Mouse (Mus musculus) ES-E14 (cell line): ENCODE measurements around the gene Nos3. TPM values are rescaled to one million over a fixed set of nuclear protein-coding genes. Genes with fewer than 3 reads are reported as not detected.

Source experiments
- DNase-seq: peaks from one replicate; pipeline ENCODE4 v3.0.0-alpha.2; 2013; ENCODE audit warnings: low read depth, low spot score
- H3K27ac ChIP-seq: 2 replicates; pipeline ENCODE4 v1.5.1; 2012; ENCODE audit warnings: low read depth, mild to moderate bottlenecking, low read length, moderate library complexity, mixed read lengths; ENCODE audit not compliant: poor library complexity, insufficient read depth, severe bottlenecking
- H3K36me3 ChIP-seq: 2 replicates; pipeline ENCODE4 v1.6.1; 2012; ENCODE audit warnings: mild to moderate bottlenecking, low read length, moderate library complexity, mixed read lengths; ENCODE audit not compliant: control insufficient read depth, poor library complexity, insufficient read depth, severe bottlenecking
- H3K4me1 ChIP-seq, 2 experiments: fragments of 150-350 bp in 1 of 2; sonication (generic) in 1 of 2; 2 replicates each; pipeline ENCODE4 v1.6.1; 2012; ENCODE audit warnings: low read length in 2 of 2, mild to moderate bottlenecking in 1 of 2, mixed read lengths in 1 of 2; ENCODE audit not compliant: control insufficient read depth in 2 of 2, insufficient read depth in 2 of 2, poor library complexity in 1 of 2
- H3K4me3 ChIP-seq, 2 experiments: fragments of 150-350 bp in 1 of 2; sonication (generic) in 1 of 2; 2 replicates each; pipeline ENCODE4 v1.5.1; 2012; ENCODE audit warnings: low read length in 2 of 2, low read depth in 1 of 2, mild to moderate bottlenecking in 1 of 2, mixed read lengths in 1 of 2; ENCODE audit not compliant: insufficient read depth in 1 of 2, poor library complexity in 1 of 2, severe bottlenecking in 1 of 2
- H3K9ac ChIP-seq: 2 replicates; pipeline ENCODE4 v1.6.1; 2012; ENCODE audit warnings: low read depth, mild to moderate bottlenecking, low read length, mixed read lengths; ENCODE audit not compliant: poor library complexity, insufficient read depth, severe bottlenecking
- H3K9me3 ChIP-seq: fragments of 150-350 bp; sonication (generic); 2 replicates; pipeline ENCODE4 v1.6.1; 2012; ENCODE audit warnings: low read depth, mild to moderate bottlenecking, low read length; ENCODE audit not compliant: control insufficient read depth, insufficient read depth
- CHD2 ChIP-seq: IDR thresholded peaks from 2 replicates; pipeline ENCODE4 v1.6.1; 2014; ENCODE audit warnings: mild to moderate bottlenecking, low read depth, low read length, inconsistent platforms
- HCFC1 ChIP-seq: IDR thresholded peaks from 2 replicates; pipeline ENCODE4 v1.6.1; 2012; ENCODE audit warnings: low read length, inconsistent platforms, borderline replicate concordance; ENCODE audit not compliant: insufficient read depth
- MAFK ChIP-seq: IDR thresholded peaks from 2 replicates; pipeline ENCODE4 v1.6.1; 2014; ENCODE audit warnings: mild to moderate bottlenecking, low read depth, low read length, inconsistent platforms; ENCODE audit not compliant: insufficient read depth
- ZC3H11A ChIP-seq: IDR thresholded peaks from 2 replicates; pipeline ENCODE4 v1.6.1; 2012; ENCODE audit warnings: low read depth, mild to moderate bottlenecking, inconsistent platforms, low read length, borderline replicate concordance
- ZNF384 ChIP-seq: IDR thresholded peaks from 2 replicates; pipeline ENCODE4 v1.6.1; 2012; ENCODE audit warnings: low read depth, low read length, inconsistent platforms
- in situ Hi-C, 2 experiments: fragments of 600-800 bp; cut with MboI; formaldehyde crosslinking; loops; one replicate each; pipeline ENCODE4 v1.15.1; 2025; ENCODE audit warnings: low sequenced_read_pairs in 2 of 2, inconsistent platforms in 1 of 2; ENCODE audit not compliant: unreplicated experiment in 2 of 2
- total RNA-seq: library from RNA; depleted of rRNA; stranded (reverse); fragments of 300-350 nt; gene quantifications from 2 replicates; pipeline ENCODE4 v1.2.3, GENCODE M21; 2012

Nos3 gene
- total RNA-seq, 1 experiment, result 2.2 TPM

GRCm38 (mm10) chr5:24381988-24382387, 17.4 kb downstream of the Nos3 start:
- Histone ChIP-seq H3K9ac (no peak overlapping the region), H3K4me1 (peaks cover 2 to 16% of the 10 kb centered on the region in 2 experiments; a peak in 1 of 4 replicates), H3K4me3 (no peak overlapping the region), H3K9me3 (no peaks in the 10 kb centered on the region), H3K27ac (no peak overlapping the region), H3K36me3 (no peaks in the 10 kb centered on the region)
- in situ Hi-C loops, result no loop called here
- no peak for DNase-seq
- no peak for TF ChIP-seq HCFC1
- TF ChIP-seq ZC3H11A, result no peak
- no peak for TF ChIP-seq MAFK
- TF ChIP-seq ZNF384, result no peak
- TF ChIP-seq CHD2, result no peak

- in situ Hi-C loops, result no loop called here
- TF ChIP-seq ZNF384 (no peak), MAFK (no peak), HCFC1 (peak; percentile 69; the same call in 1 of the 2 replicates), CHD2 (no peak), ZC3H11A (no peak)
- peak overlapping the region; percentile 67 for H3K9ac ChIP-seq
- DNase-seq, result peak; percentile 95
- no peaks in the 10 kb centered on the region for H3K9me3 ChIP-seq
- H3K27ac ChIP-seq, result peak overlapping the region; percentile 51; the same call in 1 of the 2 replicates
- peak overlapping the region; percentile 45 to 52 for H3K4me3 ChIP-seq
- peaks cover 2 to 13% of the 10 kb centered on the region in 2 experiments; a peak in 1 of 4 replicates for H3K4me1 ChIP-seq
- no peaks in the 10 kb centered on the region for H3K36me3 ChIP-seq
These were observed 18.6 kb downstream of the Nos3 start for GRCm38 (mm10) chr5:24383026-24383859.

DNA sequence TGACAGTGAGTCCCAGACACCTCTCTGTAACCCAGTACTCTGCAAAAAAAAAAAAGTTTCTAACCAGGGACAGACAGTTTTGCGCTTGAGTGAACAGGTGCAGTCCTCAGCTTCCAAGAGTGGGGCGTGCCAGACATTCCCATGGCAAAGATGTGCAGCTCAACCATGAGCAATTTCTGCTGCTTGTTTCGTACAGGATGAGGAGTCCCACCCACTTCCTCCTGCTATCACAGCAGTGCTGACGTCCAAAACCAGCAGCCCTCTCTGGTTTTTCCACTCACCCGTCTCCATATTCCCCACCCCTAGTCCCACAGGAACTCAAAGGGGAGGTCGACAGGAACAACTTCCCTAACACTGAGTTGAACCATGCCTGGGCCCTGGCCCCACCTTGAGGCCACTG, 19.8 kb downstream of the Nos3 start:
- Histone ChIP-seq H3K4me3 (no peak overlapping the region; a peak in 1 of 4 replicates), H3K36me3 (no peaks in the 10 kb centered on the region), H3K27ac (no peak overlapping the region), H3K9me3 (no peaks in the 10 kb centered on the region), H3K9ac (no peak overlapping the region), H3K4me1 (peaks cover 2 to 14% of the 10 kb centered on the region in 2 experiments; a peak in 1 of 4 replicates)
- no peak for DNase-seq
- no peak for TF ChIP-seq ZNF384
- no peak for TF ChIP-seq HCFC1
- no peak for TF ChIP-seq ZC3H11A
- no peak for TF ChIP-seq CHD2
- TF ChIP-seq MAFK, result no peak
- in situ Hi-C loops, result no loop called here

GRCm38 (mm10) chr5:24385374-24385773, 20.8 kb downstream of the Nos3 start:
- Histone ChIP-seq H3K4me3 (no peak overlapping the region), H3K9ac (no peak overlapping the region), H3K36me3 (no peaks in the 10 kb centered on the region), H3K4me1 (peaks cover 2 to 10% of the 10 kb centered on the region in 2 experiments; a peak in 1 of 4 replicates), H3K9me3 (no peaks in the 10 kb centered on the region), H3K27ac (no peak overlapping the region)
- no peak for DNase-seq
- TF ChIP-seq CHD2, result no peak
- TF ChIP-seq ZC3H11A, result no peak
- no peak for TF ChIP-seq MAFK
- TF ChIP-seq ZNF384, result no peak
- TF ChIP-seq HCFC1, result no peak
- in situ Hi-C loops, result no loop called here
